Mouse (Mus musculus) layer of hippocampus, adult 2 months (tissue): ENCODE data around the gene Arhgap35. TPM values are rescaled to one million over a fixed set of nuclear protein-coding genes. Genes with fewer than 3 reads are reported as not detected.
A peak's percentile ranks its signal among the peaks of the same experiment; 100 is the strongest.

Experiments
- DNase-seq, 2 experiments: peaks; one replicate each; pipeline ENCODE4 v3.0.0; 2022; ENCODE audit warnings: low spot score in 2 of 2
- H3K27ac ChIP-seq: fragments of 200-600 bp; 2 replicates; pipeline ENCODE4 v1.8.1; 2022
- H3K4me3 ChIP-seq: fragments of 200-600 bp; 2 replicates; pipeline ENCODE4 v1.8.1; 2022; ENCODE audit warnings: mild to moderate bottlenecking
- CTCF ChIP-seq: fragments of 200-600 bp; conservative IDR thresholded peaks from 2 replicates; pipeline ENCODE4 v1.8.1; 2022; ENCODE audit warnings: antibody characterized with exemption, mild to moderate bottlenecking, moderate library complexity
- total RNA-seq, 2 experiments: library from RNA; stranded (reverse); gene quantifications; 2 replicates each; pipeline ENCODE4 v1.2.3; 2021

The Arhgap35 gene
- total RNA-seq, 2 experiments from 2014 or later = 124 to 128 TPM

DNA sequence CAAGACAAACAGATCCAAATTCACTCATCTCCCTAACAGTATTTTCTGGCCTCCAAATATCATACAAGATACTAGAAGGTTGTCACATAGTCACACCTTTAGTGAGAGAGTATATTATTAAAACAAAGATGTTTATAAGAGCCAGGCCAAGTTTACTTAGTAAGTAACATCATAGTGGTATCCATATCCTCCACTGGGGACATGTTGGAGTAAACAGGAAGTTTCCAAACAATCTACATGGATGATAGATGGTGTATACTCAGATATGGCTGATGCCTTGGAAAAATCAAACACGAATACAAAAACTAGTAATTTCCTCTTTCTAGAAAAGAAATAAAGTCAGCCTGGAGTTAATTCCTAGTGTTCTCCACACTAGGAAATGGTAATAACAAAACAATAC is 65.5 kb downstream of the Arhgap35 start:
- DNase-seq = no peak
- H3K27ac ChIP-seq = no peak overlapping the region
- TF ChIP-seq CTCF = no peak
- no peak overlapping the region for H3K4me3 ChIP-seq

GRCm38 (mm10) chr7:16544770-16545169 is 70.0 kb downstream of the Arhgap35 start:
- Histone ChIP-seq H3K4me3 (no peak overlapping the region), H3K27ac (no peak overlapping the region)
- no peak for TF ChIP-seq CTCF
- DNase-seq = no peak

DNA sequence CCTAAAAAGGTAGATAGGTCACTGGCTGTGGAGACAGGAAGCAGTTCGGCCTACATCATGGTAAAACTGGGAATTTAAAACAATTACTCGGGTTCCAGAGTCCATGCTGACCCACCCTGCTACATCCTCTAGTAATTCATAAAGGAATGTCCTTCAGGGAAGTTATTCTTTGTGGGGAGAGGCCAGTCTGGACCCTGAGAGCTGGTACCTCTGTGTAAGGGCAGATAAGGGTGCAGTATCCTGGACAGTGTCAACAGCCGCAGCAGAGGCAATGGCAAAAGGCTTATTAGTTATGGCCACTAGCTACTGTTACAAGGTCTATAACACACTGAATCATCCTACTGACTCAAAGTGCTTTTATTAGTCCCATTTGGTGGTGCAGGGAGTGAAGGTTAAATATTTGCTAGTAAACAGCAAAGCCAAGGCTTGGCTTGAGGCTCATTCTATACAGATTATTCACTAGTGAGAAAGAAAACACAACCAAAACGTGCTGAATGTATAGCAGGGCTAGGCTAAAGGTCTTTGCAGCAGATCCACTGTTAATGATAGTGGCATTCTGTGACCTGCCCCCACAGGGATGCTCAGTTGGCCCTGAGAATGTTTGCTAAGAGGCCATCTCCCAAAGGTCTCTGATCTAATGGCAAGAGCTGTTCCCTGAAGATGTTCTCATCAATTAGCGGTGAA is 77.4 kb downstream of the Arhgap35 start:
- no peak for DNase-seq
- H3K4me3 ChIP-seq = no peak overlapping the region
- H3K27ac ChIP-seq = no peak overlapping the region
- no peak for TF ChIP-seq CTCF

- no peak for DNase-seq
- TF ChIP-seq CTCF = no peak
- no peak overlapping the region for H3K27ac ChIP-seq
- no peak overlapping the region for H3K4me3 ChIP-seq
Measured at GRCm38 (mm10) chr7:16525995-16526394, 88.8 kb downstream of the Arhgap35 start.

GRCm38 (mm10) chr7:16525448-16525847 is 89.3 kb downstream of the Arhgap35 start:
- no peak for TF ChIP-seq CTCF
- no peak for DNase-seq
- H3K27ac ChIP-seq = 0 out of 2 replicates have a peak overlapping the region, but pooled peaks have one; percentile 46

DNA sequence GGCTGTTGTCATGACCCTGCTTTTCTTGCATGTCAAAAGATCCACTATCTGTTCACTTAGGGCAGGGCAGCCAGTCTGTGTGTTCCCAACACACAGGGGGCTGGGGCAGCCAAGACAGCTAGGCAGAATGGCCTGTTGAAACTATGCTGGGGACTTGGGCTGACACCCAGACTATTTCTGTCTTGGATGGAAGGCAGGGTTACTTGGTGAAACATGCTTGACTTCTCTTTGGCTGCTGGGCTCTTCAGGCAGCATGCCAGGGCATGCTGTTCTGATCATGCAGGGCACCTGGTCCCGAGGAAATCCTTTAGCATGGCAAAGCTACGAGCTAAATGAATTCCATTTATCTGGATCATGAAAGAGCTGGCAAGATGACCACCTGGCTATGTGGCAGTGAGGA is 90.5 kb downstream of the Arhgap35 start:
- TF ChIP-seq CTCF = no peak
- Histone ChIP-seq H3K27ac (no peak overlapping the region), H3K4me3 (no peak overlapping the region)
- no peak for DNase-seq

More at GRCm38 (mm10) chr7:16525448-16525847, 89.3 kb downstream of the Arhgap35 start:
- no peak overlapping the region for H3K4me3 ChIP-seq

- Histone ChIP-seq H3K27ac (peak overlapping the region; percentile 58; the same call in 1 of the 2 replicates), H3K4me3 (no peak overlapping the region)
- DNase-seq = no peak
- no peak for TF ChIP-seq CTCF
Measured at GRCm38 (mm10) chr7:16519310-16519709, 95.5 kb downstream of the Arhgap35 start.

GRCm38 (mm10) chr7:16517198-16517597 is 97.6 kb downstream of the Arhgap35 start:
- H3K27ac ChIP-seq = no peak overlapping the region
- no peak for DNase-seq
- TF ChIP-seq CTCF = no peak
- no peak overlapping the region for H3K4me3 ChIP-seq

DNA sequence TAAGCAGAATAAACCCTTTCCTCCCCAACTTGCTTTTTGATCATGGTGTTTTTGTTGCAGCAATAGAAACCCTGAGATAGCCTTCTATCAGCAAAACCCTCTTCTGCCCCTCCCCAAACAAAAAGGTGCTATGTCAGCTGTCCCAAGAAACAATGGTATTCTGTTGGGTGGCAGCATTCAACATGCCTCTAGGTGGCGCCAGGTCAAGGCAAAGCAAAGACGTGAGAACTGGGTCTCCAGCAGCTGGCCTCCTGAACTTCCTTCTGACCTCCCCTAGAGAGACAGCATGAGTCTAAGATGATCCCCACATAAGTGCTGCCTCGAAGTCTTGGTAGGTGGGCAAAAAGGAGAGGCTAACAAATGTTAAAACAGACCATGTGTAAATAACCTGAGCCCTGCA is 107.5 kb downstream of the Arhgap35 start:
- no peak for DNase-seq
- peak; percentile 82 for TF ChIP-seq CTCF
- Histone ChIP-seq H3K4me3 (no peak overlapping the region), H3K27ac (no peak overlapping the region)

GRCm38 (mm10) chr7:16505226-16505593 is 109.6 kb downstream of the Arhgap35 start:
- Histone ChIP-seq H3K27ac (no peak overlapping the region), H3K4me3 (no peak overlapping the region)
- no peak for TF ChIP-seq CTCF
- DNase-seq = no peak

DNA sequence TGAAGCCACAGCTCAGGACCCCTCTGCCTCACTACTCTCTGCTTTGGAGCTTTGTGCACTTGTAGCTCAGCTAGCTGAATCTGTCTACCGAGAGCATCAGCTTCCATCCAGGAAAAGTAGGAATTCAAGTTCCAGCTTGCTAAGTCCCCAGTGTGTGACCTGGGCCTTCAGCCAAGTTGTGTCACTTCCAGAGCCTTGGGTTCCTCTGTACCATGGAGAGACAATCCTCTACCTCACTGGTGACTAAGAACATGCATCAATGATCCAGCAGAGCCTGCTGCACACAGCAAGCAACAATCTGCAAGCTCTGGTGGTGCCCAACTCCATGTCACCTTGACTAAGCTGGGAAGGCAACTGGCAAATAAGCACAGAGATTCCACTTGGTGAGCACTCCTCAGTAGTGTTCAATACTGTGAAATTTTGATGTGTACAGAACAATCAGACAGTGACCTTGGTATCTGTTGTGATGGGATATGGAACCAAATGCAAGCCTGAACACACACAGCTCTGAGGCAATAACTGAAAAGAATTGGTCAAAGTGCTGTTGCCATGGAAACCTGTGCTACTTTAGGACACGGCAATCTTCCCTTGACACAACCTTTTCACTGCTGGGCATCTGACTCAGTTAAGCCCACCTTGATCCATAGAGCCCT is 110.1 kb downstream of the Arhgap35 start:
- Histone ChIP-seq H3K4me3 (no peak overlapping the region), H3K27ac (no peak overlapping the region)
- no peak for DNase-seq
- TF ChIP-seq CTCF = no peak

DNA sequence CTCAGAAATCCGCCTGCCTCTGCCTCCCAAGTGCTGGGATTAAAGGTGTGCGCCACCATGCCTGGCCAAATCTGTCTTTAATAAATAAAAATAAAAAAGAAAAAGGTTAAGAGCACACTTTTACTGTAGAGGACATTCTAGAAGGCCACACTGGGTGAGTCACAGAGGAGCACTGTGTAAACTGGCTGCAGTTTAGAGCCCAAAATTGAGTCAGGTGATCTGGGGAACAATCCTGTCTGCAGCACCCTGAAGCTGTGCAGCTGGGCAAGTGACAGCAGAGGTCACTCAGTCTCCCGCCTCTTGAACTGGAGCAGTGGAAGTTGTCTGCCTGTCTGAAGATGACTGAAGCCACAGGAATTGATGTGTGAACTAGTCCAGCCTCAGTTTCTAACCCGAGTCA is 113.2 kb downstream of the Arhgap35 start:
- TF ChIP-seq CTCF = no peak
- Histone ChIP-seq H3K27ac (no peak overlapping the region), H3K4me3 (no peak overlapping the region)
- no peak for DNase-seq

DNA sequence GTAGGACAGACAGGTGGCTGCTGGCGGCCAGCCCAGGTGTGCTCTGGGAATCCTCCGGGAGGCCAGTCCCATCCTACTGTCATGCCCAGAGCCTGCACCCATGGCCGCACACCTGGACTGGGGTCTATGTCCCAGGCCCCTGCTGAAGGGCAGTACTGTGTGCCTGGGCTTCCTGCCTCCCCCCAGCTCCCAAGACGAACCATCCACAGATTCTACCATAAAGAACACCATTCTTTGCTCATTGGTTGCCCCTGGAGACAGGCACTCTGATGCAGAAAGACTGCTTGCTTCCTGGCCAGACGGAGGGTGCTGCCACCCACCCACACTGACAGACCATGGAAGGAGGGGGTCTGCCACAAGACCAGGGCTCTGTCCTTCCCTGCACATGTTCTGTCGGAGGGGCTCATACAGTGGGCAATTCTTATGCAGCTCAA is 115.1 kb downstream of the Arhgap35 start:
- Histone ChIP-seq H3K4me3 (no peak overlapping the region), H3K27ac (peak overlapping the region; percentile 36)
- no peak for DNase-seq
- TF ChIP-seq CTCF = no peak

GRCm38 (mm10) chr7:16496260-16496659 is 118.5 kb downstream of the Arhgap35 start:
- no peak for DNase-seq
- Histone ChIP-seq H3K4me3 (no peak overlapping the region), H3K27ac (no peak overlapping the region)
- TF ChIP-seq CTCF = no peak
